Mouse (Mus musculus): ENCODE results near the gene Zfp61.
A peak's percentile ranks its signal among the peaks of the same experiment; 100 is the strongest.

The Zfp61 gene

DNA sequence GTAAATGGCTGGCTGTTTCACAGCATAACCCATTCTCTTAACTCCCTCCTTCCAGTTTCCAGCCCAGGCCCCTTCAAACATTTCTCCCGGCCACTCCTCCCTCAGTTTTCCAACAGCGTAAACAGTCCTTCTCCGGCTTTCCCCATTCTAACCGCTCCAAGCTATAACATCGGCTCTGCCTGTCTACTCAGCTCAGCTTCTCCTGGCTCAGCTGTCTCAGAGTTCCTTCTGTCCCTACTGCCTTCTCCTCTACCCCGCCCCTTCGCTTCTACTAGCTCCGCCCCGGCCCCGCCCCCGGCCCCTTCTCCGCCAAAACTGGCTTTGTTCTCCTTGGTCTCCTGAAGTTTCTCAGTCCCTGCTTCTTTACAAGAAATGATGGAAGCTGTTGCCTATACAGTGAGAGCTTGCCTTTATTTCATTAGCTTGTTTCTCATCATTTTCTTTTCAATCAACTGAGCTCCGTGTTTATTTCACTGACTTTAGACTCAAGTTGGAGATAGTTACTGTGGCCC is at the start of gene Zfp61:
Gene Zfp61, minus strand, starts transcription at position 462 of the 512 bp plus-strand sequence.
- DNase-seq (ENCODE audit: low spot score in 2 of 2), result no peak

DNA sequence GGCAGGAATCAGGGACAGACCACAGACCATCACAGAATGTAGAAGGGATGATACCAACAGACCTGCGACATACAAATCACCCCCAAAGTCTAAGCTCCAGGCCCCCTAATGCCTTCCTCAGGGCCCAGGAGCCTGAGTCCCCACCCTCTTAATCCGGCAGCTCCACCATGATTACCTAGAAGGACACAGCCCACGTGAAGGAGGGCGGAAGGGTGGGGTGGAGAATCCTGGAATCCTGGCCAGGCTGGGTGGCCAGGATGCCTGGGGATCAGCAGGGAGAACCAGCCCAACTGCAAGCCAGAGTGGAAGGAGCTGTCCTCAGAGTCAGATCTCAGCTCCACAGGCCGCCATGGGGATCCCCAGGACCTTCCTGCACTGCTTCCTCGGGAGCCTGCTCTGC is 47.9 kb upstream of the Zfp61 start, which contains the start of gene Lypd5:
Gene Lypd5, plus strand, starts transcription at position 301 of the 400 bp plus-strand sequence.
- DNase-seq (ENCODE audit: low spot score in 2 of 2), result no peak

DNA sequence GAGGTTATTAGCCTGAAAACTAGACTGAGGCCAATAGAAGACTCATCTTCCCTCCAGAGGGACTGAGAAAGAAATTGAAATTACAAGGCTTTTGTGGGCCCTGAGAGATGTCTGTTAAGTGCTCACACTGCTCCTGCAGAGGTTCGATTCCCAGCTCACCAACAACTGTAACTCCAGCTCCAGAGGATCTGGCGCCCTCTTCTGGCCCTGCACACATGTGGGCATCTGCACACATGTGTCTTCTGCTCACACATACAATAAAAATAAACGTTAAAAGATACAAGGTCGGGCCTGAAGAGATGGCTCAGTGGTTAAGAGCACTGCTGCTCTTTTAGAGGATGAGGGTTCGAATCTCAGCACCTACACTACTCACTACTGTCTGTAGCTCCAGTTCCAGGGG is 45.4 kb upstream of the Zfp61 start:
- no peak for DNase-seq (ENCODE audit: low spot score in 2 of 2)

DNA sequence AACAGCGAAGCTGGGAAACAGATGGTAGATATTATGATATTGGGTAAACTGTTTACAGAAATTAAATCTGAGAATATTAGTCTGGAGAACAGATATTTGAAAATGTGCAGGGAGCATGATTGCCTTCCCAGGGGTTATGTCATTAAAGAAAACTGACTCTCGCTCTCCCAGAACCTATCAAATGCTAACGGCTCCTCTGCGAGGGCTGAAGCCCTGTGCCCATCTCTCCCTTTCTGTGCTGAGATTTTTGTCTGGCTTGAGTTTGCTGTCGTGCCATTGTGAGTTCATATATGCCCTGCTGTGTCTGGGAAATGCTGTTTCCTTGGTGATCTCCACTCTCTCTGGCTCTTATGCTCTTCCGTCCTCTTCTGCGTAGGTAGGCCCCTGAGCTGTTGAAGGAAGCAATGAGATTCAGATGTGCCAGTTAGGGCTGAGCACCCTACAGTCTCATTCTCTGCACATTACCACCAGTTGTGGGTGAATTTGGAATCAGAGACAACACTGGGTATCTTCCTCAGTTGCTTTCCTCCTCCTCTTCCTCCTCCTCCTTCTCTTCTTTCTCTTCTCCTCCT is 42.8 kb upstream of the Zfp61 start:
- DNase-seq (ENCODE audit: low spot score in 2 of 2), result no peak

DNA sequence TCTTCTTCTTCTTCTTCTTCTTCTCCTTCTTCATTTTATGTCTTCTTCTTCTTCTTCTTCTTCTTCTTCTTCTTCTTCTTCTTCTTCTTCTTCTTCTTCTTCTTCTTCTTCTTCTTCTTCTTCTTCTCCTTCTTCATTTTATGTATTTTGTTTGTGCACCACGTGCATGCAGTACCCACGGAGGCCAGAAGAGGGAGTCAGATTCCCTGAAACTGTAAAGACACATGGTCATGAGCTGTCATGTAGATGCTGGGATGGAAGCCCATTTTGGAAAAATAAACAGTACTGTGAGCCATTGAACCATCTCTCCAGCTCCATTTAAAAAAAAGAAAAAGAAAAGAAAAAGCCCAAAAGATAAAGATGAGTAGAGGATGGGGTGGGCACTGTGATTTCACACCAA is 37.2 kb upstream of the Zfp61 start:
- DNase-seq (ENCODE audit: low spot score in 2 of 2), result no peak

DNA sequence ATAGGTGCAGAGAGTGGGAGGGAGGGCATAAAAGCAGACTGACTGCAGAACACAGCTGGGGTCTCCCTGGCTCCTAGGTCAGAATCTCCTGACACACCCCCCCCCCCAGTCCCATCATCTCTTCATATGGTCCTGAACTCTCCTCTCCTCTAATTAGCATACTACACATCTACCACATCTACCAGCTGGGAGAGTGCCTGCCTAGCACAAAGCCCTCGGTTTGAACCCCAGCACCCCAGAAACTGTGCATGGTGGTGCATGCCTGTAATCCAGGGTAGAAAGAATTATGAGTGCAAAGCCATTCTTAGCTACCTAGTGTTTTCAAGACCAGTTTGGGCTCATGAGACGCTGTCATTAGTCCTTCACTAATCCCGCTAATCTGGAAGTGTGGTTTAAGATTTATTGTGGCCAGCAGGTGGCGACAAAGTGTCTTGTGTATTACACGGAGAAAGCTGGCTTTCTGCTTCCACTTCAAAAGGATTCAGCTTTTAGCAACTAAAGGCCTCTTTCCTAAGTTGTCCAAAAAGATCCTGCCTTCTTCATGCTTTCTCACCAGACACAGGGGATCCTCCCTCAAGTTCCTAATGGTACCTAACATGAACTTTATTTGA is 34.8 kb upstream of the Zfp61 start:
- DNase-seq (ENCODE audit: low spot score in 2 of 2), result peak in 1 of 2 experiments; percentile 56

DNA sequence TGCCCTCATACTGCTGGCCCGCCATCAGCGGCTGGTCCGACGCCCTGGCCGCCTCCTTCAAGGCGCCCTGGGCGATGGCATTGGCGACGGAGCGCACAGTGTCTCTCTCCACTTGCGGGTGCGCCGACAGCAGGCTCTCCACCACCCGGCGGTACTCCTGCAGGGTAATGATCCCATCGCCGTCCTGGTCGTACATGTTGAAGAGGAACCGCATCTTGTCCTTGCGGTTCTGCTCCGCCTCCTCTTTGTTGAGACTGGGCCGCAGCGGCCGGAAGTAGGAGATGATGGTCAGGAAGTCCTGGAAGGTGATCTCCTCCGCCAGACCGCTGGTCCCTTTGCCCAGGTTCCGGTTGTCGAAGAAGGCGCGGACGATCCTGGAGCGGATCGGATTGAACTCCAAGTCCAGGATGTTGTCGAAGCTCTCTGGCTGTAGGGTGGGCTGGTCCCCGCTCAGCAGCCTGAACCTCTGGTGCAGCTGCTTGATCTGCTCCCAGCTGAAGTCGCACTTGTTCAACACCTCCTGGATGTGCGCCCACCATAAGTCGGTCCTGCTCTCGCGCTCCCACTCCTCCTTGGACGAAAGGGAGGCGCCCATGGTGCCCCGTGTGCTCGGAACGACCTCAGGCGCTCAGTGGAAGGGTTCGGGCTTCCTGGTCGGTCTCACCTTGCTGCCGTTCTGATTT is 32.4 kb upstream of the Zfp61 start, which contains the start of gene Tescl:
Gene Tescl, minus strand, starts transcription at position 633 of the 683 bp plus-strand sequence.
- peak in 1 of 2 experiments; percentile 30 for DNase-seq (ENCODE audit: low spot score in 2 of 2)

DNA sequence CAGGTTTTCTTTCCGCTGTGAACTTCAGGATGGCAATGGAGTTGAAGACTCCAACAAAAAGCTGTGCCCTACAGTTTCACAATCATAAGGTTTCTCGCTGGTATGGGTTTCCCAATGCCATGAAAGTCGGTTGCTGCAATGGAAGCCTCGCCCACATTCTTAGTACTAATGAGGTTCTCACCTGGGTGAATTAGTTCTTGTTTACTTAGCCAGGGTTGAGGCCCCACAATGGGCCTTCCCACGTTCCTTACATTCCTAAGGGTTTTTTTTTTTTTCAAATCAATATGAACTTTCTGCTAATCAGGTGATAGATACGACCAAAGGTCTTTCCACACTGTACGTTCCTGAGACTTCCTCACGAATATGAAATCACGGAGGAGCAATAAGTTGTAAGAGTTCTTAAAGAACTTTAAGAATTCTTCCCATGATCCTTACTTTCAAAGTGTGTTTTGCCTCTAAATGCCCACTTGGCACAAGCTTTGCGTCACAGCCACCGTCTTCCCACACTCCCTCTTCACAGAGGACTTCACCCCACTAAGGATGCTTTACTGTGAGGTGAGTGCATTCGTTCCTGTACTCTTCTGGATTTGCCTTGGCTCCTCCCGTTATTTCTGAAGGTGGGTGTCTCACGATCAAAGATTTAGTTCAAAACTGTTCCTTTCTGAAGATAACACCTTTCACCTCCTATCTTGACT is 26.4 kb upstream of the Zfp61 start:
- DNase-seq (ENCODE audit: low spot score in 2 of 2), result no peak

DNA sequence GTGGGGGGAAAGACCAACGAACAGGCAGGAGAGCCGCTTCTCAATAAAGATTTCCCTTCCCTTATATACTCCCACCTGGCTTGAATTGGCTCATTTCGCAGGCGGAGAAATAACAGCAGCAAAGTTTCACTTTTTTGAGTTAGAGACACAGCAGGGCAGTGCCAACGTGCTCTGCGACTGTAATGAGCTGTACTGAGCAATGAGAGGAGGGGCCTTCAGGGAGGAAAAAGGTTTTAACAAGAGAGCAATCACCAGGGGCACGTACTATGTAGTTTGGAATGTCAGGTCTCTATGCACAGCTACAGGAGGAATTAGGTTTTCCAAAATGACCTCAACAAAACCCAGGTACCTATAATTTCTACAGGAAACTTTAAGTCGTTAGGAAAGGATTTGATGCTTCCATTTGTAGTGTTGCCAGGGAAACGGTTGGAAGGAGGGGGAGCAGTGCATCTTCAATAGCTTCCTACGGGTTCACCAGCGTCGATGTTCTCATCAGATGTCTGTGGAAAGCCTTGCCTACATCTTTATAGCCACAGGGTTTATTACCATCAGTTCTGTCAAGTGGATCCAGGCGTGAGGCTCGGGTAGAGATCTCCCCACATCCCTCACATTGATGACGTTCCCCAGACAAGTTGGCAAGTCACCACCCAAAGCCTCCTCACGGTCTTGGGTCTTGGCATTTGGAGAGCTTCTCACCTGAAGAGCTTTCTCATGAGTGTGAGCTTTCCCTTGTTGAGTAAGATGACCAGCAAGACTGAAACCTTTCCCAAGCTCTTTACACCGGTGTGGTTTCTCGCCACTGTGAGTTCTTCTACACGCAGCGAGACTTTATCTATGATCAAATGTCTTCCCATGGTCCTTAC is 25.5 kb upstream of the Zfp61 start:
- DNase-seq (ENCODE audit: low spot score in 2 of 2), result no peak

DNA sequence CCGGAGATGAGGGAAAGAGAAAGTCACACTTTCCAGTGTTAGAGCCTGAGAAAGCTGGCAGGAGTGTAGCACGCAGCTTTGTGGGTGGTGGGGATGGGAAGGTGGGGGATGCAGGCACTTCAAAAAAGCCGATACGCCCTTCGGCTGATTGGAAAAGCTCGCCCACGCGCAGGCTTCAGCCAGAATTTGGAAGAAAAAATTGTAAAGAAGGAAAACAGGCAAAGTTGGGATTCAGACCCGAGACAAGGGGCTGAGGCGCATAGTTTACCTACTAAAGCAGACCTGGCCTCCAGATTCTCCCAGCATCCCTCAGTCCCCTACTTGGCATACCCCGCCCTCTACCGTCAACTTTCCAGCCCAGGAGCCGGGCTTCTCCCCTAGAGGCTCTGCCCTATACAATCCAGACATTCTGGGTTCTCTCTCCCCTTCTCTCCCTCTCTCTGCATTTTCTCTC is 24.7 kb upstream of the Zfp61 start:
- DNase-seq (ENCODE audit: low spot score in 2 of 2), result no peak

DNA sequence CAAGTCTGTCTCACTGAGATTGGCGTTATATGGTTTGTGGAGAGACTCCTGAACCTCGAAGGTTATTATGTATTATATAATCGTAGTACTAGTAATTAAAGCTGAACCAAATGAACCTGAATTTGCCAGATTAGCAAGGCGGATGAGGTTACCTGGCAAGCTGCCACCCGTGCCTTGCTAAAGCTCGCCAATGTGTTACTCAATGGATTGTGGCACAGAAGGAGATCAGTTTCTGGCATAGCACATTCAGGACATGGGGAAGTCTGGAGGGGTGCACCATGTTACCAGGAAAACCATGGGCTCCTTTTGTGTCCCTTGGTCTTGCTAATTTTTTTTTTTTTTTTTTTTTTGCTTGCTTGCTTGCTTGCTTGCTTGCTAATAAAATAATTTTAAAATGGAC is 24.2 kb upstream of the Zfp61 start:
- no peak for DNase-seq (ENCODE audit: low spot score in 2 of 2)

DNA sequence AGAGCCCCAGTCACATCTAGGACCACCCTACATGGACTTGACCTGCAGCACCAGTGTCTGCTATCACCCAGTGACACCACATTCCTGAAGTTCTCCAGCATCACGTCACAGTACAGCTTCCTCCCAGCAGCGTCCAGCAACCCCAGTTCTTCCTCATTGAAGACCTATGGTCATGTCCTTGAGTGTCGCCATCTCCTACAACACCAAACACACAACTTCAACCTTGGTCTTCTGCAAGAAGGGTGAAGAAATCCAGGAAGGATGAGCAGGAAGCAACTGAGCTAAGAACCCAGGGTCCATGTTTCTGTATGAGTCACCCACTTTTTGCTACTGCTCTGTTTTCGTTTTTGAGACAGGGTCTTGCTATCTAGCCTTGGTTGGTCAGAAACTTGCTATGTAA is 21.6 kb upstream of the Zfp61 start:
- DNase-seq (ENCODE audit: low spot score in 2 of 2), result no peak

DNA sequence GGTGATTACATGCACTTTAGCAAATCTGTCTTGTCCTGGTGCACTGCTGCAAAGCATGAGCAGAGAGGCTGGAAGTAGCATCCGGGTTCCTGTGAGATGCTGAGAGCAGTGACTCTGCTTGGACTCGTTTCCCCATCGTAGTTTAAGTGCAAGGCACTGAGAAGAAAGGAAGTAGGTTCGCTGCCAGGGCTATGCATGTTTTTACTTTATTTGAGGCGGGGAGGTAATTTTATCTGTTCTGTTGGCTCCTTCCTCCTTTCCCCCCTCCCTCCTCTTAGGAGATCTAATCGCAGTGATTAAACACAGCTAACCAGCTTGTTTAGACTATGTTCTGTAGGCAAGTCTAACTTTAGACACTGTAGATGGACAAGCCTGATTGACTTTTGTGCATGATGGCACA is 17.9 kb upstream of the Zfp61 start:
- peak in 1 of 2 experiments; percentile 37 for DNase-seq (ENCODE audit: low spot score in 2 of 2)

DNA sequence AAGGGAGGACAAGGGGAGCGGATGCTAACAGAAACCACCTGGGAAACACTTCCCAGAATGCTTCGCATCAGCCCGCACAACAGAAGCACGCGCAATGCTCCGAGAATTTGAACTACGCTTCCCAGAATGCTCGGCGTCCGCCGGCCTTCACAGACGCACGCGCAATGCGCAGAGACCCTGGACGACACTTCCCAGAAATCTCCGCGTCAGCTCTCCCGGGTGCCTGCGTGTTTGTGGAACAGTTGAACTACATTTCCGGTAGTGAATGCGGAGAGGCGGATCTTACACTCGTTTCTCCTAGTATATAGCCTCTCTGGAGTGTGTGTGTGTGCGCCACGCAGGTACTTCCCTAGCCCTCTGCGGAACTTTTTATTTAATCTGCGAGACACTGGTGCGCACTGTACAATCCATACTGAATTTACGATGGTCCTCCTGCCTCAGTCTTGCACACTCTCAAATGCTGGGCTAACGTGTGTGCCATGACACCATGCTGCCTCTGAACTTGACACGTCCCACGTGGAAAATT is 15.6 kb upstream of the Zfp61 start, which contains the start of gene Zfp94:
Gene Zfp94, minus strand, starts transcription at position 100 of the 526 bp plus-strand sequence.
- DNase-seq (ENCODE audit: low spot score in 2 of 2), result peak; percentile 84 to 96

DNA sequence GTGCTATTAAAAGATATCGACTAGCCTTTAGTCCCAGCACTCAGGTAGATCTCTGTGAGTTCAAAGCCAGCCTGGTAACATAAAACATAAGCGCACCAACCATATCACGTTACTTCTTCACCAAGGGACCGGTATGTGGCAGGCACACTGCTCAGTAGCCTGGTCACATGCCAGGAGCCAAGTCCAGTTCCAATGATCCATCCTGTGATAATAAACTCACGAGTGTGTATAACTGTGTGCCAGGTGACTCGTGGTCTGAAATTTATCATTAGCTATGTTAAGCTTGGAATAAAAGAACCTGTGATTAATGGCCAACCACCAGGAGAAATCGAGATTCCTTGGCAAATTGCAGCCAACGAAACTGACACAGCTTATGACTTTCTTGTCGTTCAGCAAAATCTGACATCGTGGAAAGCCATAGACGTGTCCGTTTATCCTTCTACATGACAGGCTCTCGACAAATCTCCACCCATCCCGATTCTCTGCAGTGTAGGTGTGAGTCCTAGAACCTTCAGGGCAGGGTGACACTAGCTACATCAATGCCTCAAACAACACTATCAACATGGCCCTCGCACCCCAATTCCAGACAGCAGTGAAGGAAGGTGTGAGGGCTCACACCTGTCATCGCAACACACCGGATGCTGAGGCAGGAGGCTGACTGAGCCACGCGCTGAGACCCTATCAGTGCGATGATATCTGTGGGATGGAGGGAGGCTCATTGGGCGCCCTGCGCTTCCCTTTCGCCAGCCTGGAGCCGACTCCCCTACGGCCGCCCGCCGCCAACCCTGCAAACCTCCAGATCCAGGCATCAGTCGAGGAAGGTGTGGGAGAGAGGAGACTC is 14.9 kb upstream of the Zfp61 start:
- DNase-seq (ENCODE audit: low spot score in 2 of 2), result no peak

DNA sequence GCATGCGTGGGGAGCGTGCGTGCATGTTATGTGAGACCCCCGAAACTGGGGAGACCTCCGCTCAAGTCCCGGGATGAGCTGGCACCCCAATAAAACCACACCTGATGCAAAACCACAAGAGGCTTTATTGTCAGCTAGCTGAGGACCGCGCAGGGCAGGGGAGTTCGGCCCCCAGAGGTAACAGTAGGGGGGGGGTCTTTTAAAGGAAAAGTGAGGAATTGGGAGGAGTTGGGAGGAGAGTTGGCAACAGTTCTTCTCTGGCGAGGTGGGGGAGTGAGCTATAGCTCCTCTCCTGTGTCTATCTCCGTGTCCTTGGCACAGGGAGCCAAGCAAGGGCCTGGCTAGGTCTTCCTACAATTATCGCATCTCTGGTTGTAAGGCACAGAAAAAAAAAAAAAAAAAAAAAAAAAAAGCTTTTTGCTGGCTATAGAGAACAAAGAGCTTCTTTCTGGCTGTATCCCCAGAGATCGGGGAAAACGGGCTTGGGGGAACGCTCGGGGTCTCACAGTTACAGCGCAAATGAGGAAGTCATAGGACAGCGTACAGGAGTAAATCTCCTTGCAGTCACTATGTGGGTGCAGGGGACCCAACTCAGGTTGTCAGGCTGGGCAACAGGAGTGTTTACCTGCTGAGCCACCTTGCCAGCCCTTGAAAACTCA is 1.1 kb downstream of the Zfp61 start:
- DNase-seq (ENCODE audit: low spot score in 2 of 2), result no peak

DNA sequence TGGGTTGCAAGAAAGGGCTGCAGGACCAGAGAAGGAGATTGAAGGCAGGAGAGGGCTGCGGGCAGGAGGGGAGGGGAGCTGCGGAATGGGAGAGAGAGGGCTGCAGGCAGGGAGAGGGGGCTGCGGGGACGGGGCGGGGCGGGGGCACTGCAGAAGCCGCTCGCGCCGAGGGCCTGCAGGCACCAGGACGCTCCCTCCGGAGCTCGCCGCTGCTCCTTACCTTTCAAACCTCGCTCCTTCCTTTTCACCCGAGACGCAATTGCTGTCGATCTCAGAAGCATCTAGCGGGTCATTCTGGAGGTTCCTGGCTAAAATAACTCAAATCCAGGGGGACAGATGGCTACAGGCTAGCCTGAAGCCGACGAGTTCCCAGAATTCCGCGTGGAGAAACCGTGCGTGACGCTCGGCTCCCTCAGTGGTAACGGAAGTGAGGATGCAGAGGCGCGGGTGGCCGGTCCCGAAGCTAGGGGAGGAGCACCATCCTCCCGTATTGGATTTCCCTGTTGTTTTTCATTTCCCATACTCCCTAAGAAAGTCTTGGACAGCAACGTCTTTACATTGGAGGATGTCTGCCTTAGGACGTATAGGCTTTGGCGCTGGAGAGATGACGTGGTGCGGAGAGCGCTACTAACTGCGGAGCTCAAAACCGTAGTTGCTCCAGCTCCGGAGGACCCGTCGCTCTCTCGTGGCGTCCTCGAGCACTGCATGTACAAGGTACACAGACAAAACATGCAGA is 1.9 kb downstream of the Zfp61 start:
- peak; percentile 63 to 71 for DNase-seq (ENCODE audit: low spot score in 2 of 2)

DNA sequence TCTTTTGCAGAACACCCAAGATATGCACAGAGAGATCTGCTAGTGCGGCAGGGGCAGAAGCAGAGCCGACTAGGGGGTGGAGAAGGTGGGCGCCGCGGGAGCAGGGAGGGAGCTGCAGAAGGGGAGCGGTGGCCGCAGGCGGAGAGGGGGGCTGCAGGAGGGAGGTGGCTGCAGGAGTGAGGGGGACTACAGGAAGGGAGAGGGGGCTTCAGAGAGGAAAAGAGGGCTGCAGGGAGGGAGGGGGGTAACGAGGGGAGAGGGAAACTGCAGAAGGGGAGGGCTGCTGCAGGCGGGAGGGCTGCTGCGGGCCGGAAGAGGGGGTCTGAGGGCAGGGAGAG is 2.4 kb downstream of the Zfp61 start:
- DNase-seq (ENCODE audit: low spot score in 2 of 2), result no peak

Data from urinary bladder, adult 18-20 months (tissue).